ENCODE assay signal across 9 mouse cellular contexts in the genomic region with DNA sequence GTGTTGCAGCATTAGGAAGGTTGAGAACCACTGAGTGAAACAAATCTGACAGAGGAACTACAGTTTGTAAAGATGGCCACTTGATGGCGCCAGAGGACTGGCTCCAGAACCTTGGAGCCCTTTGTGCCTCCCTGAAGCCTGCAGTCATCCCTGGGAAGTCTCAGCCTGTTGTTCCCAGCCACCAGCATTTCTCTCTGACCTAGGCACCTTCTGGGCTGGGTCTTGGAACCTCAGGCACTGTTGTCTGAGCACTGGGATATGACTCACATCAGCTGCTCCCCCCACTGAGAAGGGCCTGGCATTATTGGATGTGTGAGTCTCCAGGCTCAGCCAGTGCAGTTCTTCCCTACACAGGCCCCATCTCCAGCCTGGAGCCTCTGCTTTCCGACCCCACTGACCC. TPM values are rescaled to one million over a fixed set of nuclear protein-coding genes. Genes with fewer than 3 reads are reported as not detected.
DNase-seq lines count a peak whose midpoint lies in the region; ATAC-seq and TF ChIP-seq lines count a peak whose summit lies in the region.
"Had no signal": no experiment of that assay in that cellular context is flagged by ENCODE, and none has a peak within 500 bp of the region (broad histone marks: within the 10 kb centered on the region; RNA-seq: fewer than 3 reads in every experiment).

No protein-coding gene starts in this region.

- peak; percentile 79 for DNase-seq in ES-E14 (ENCODE audit: low read depth, low spot score)
- peak; percentile 72 for DNase-seq in cerebellum, adult 11-12 months
- DNase-seq in heart, postnatal 25 days (ENCODE audit: low spot score): peak; percentile 51
- peak; percentile 63 to 84 for DNase-seq in layer of hippocampus, adult 18-20 months (ENCODE audit: low spot score in 2 of 2)
- peak; percentile 82 for DNase-seq in liver, postnatal 0 days
- DNase-seq in thymus, adult 2 months: peak; percentile 57

- peak; percentile 83 for ATAC-seq in forebrain, embryonic 15.5 days (replicated peaks)
- ATAC-seq in liver, postnatal 0 days: peak; percentile 70
- ATAC-seq in neutrophil, adult 5-6 weeks (ENCODE audit: extremely low read depth, insufficient number of reproducible peaks, low FRiP score, poor library complexity, severe bottlenecking): 0 out of 2 replicates have a peak, but pooled peaks have one; percentile 35

- peak; percentile 95 for TF ChIP-seq CTCF in liver, postnatal 0 days (IDR thresholded peaks at IDR 0.05; ENCODE audit: low read depth)
- peak; percentile 72; the same call in 1 of the 2 replicates for TF ChIP-seq CTCF in thymus, adult 2 months (IDR thresholded peaks at IDR 0.05; ENCODE audit: borderline replicate concordance, control insufficient read depth, extremely low read depth, insufficient read depth, low read length, poor library complexity)

- in situ Hi-C loops in ES-E14 (cut with MboI; ENCODE audit: low sequenced_read_pairs in 2 of 2, unreplicated experiment in 2 of 2): no loop called here

- no peak overlapping the region for H3K4me3 ChIP-seq in ES-E14 (ENCODE audit: insufficient read depth in 1 of 2, low read depth in 1 of 2, low read length in 2 of 2, poor library complexity in 1 of 2, severe bottlenecking in 1 of 2)
- H3K4me3 ChIP-seq in forebrain, embryonic 15.5 days: no peak overlapping the region
- no peak overlapping the region for H3K4me3 ChIP-seq in liver, postnatal 0 days (ENCODE audit: low read depth, low read length)
- H3K4me3 ChIP-seq in thymus, adult 2 months (ENCODE audit: control insufficient read depth, insufficient read depth, low read length): no peak overlapping the region
- H3K4me3 ChIP-seq: megakaryocyte, embryonic 14.5 days had no signal

- no peaks in the 10 kb centered on the region for H3K9me3 ChIP-seq in ES-E14 (ENCODE audit: control insufficient read depth, insufficient read depth, low read depth, low read length)
- H3K9me3 ChIP-seq in forebrain, embryonic 15.5 days: no peaks in the 10 kb centered on the region
- no peaks in the 10 kb centered on the region for H3K9me3 ChIP-seq in liver, postnatal 0 days (ENCODE audit: low read length)
- H3K9me3 ChIP-seq: megakaryocyte, embryonic 14.5 days had no signal

- H3K27me3 ChIP-seq in forebrain, embryonic 15.5 days: no peaks in the 10 kb centered on the region
- no peaks in the 10 kb centered on the region for H3K27me3 ChIP-seq in liver, postnatal 0 days (ENCODE audit: insufficient read depth, low read length)
- H3K27me3 ChIP-seq in thymus, adult 2 months (ENCODE audit: control insufficient read depth, insufficient read depth, low read length): no peaks in the 10 kb centered on the region
- H3K27me3 ChIP-seq: megakaryocyte, embryonic 14.5 days had no signal

- no peaks in the 10 kb centered on the region for H3K36me3 ChIP-seq in ES-E14 (ENCODE audit: control insufficient read depth, insufficient read depth, low read length, poor library complexity, severe bottlenecking)
- H3K36me3 ChIP-seq in forebrain, embryonic 15.5 days: 0 out of 2 replicates have a peak, but pooled peaks cover 2% of the 10 kb centered on the region
- peaks cover 10% of the 10 kb centered on the region; the same call in 1 of the 2 replicates for H3K36me3 ChIP-seq in liver, postnatal 0 days (replicated peaks; ENCODE audit: insufficient read depth, low read length)
- H3K36me3 ChIP-seq in thymus, adult 2 months (ENCODE audit: control insufficient read depth, insufficient read depth, low read length): no peaks in the 10 kb centered on the region

- no peak for TF ChIP-seq POLR2A in thymus, adult 2 months (IDR thresholded peaks at IDR 0.05; ENCODE audit: control insufficient read depth, extremely low read depth, insufficient read depth, low read length, poor library complexity)

- no peak overlapping the region for H3K9ac ChIP-seq in ES-E14 (ENCODE audit: insufficient read depth, low read depth, low read length, poor library complexity, severe bottlenecking)
- H3K9ac ChIP-seq in forebrain, embryonic 15.5 days (replicated peaks): peak overlapping the region; percentile 33; the same call in 1 of the 2 replicates
- H3K9ac ChIP-seq in liver, postnatal 0 days (replicated peaks): no peak overlapping the region

- WGBS in forebrain, embryonic 15.5 days: 30% methylated on average over 2 of the region's 2 CpGs
- WGBS in liver, postnatal 0 days (ENCODE audit: insufficient replicate concordance): 14% methylated on average over 2 of the region's 2 CpGs
- 21% methylated on average over 2 of the region's 2 CpGs for WGBS in thymus, adult 2 months

- no peak overlapping the region for H3K4me2 ChIP-seq in forebrain, embryonic 15.5 days (replicated peaks)
- no peak overlapping the region for H3K4me2 ChIP-seq in liver, postnatal 0 days (ENCODE audit: low read depth, low read length)

- intact Hi-C loops in heart, postnatal 25 days (cut with DNase I): loop anchor here (1.0 kb wide), 3 partner anchors 85 to 195 kb away; no protein-coding TSS in a partner anchor

- TF ChIP-seq EP300 in liver, postnatal 0 days (IDR thresholded peaks at IDR 0.05; ENCODE audit: low read depth): no peak

- peaks cover 0 to 1% of the 10 kb centered on the region in 2 experiments; a peak in 1 of 4 replicates for H3K4me1 ChIP-seq in ES-E14 (ENCODE audit: control insufficient read depth in 2 of 2, insufficient read depth in 2 of 2, low read length in 2 of 2, poor library complexity in 1 of 2)
- no peaks in the 10 kb centered on the region for H3K4me1 ChIP-seq in forebrain, embryonic 15.5 days
- H3K4me1 ChIP-seq in liver, postnatal 0 days (ENCODE audit: insufficient read depth): peaks cover 5% of the 10 kb centered on the region
- peaks cover 5% of the 10 kb centered on the region for H3K4me1 ChIP-seq in thymus, adult 2 months (replicated peaks; ENCODE audit: control insufficient read depth, insufficient read depth, low read length)

- H3K27ac ChIP-seq in ES-E14 (ENCODE audit: insufficient read depth, low read depth, low read length, poor library complexity, severe bottlenecking): no peak overlapping the region; the same call in 1 of the 2 replicates
- peak overlapping the region; percentile 38 for H3K27ac ChIP-seq in forebrain, embryonic 15.5 days (replicated peaks)
- no peak overlapping the region for H3K27ac ChIP-seq in liver, postnatal 0 days (ENCODE audit: low read depth)
- no peak overlapping the region for H3K27ac ChIP-seq in thymus, adult 2 months (ENCODE audit: control insufficient read depth, insufficient read depth, low read length)

TF ChIP-seq in ES-E14, 5 proteins besides CTCF, POLR2A, EP300 and RAD21:
- peak; percentile 100 for TF ChIP-seq ZC3H11A (IDR thresholded peaks at IDR 0.05; ENCODE audit: borderline replicate concordance, low read depth, low read length)
- TF ChIP-seq ZNF384 (IDR thresholded peaks at IDR 0.05; ENCODE audit: low read depth, low read length): no peak
- TF ChIP-seq MAFK (IDR thresholded peaks at IDR 0.05; ENCODE audit: insufficient read depth, low read depth, low read length): no peak; the same call in 1 of the 2 replicates
- TF ChIP-seq HCFC1 (IDR thresholded peaks at IDR 0.05; ENCODE audit: borderline replicate concordance, insufficient read depth, low read length): peak; percentile 28; the same call in 1 of the 2 replicates
- no peak for TF ChIP-seq CHD2 (IDR thresholded peaks at IDR 0.05; ENCODE audit: low read depth, low read length)

RNA-seq across cellular contexts. Expression of a gene that starts 40.4 kb away (rescaled TPM):
- 106 and 133 TPM in 2 replicates for total RNA-seq in ES-E14 (2012; rRNA removed)
- polyA plus RNA-seq in forebrain, embryonic 15.5 days (2015; fragmentation: Nextera tagmentation; extraction: Ambion mirVana): 205 and 208 TPM in 2 replicates
- total RNA-seq in heart, postnatal 25 days (2021): 10 to 100 TPM; 70.2 to 75.0 TPM
- total RNA-seq in layer of hippocampus, adult 18-20 months (2021): 10 to 100 TPM; 72.0 to 73.3 TPM
- 58.0 and 60.5 TPM in 2 replicates for polyA plus RNA-seq in liver, postnatal 0 days (2015; fragmentation: Nextera tagmentation; extraction: Ambion mirVana)
- total RNA-seq in neutrophil, adult 5-6 weeks (2017): 77.3 and 105 TPM in 2 replicates
- 31.0 and 35.3 TPM in 2 replicates for polyA plus RNA-seq in thymus, adult 2 months (2012; rRNA removed)

RNA-seq across cellular contexts. Expression of a gene that starts 40.8 kb away (rescaled TPM):
- 5.7 and 7.8 TPM in 2 replicates for total RNA-seq in ES-E14 (2012; rRNA removed)
- polyA plus RNA-seq in forebrain, embryonic 15.5 days (2015; fragmentation: Nextera tagmentation; extraction: Ambion mirVana): 54.0 and 58.4 TPM in 2 replicates
- total RNA-seq in heart, postnatal 25 days (2021): 10 to 100 TPM; 26.0 to 30.8 TPM
- total RNA-seq in layer of hippocampus, adult 18-20 months (2021): 10 to 100 TPM; 55.6 to 56.0 TPM
- 16.0 and 16.4 TPM in 2 replicates for polyA plus RNA-seq in liver, postnatal 0 days (2015; fragmentation: Nextera tagmentation; extraction: Ambion mirVana)
- 6.1 and 6.2 TPM in 2 replicates for total RNA-seq in neutrophil, adult 5-6 weeks (2017)
- 30.1 and 31.0 TPM in 2 replicates for polyA plus RNA-seq in thymus, adult 2 months (2012; rRNA removed)
